Mouse (Mus musculus): ENCODE measurements at regions not wholly inside any gene's neighbourhood (a gene's known extent, or its start where the extent isn't known, plus 50 kb on each side); places are given as distances from the start of the nearest gene placed in this dataset.

- H3K4me2 ChIP-seq (ENCODE audit: insufficient read depth, low read depth, poor library complexity, severe bottlenecking), result no peak overlapping the region
- H3K27ac ChIP-seq (ENCODE audit: insufficient read depth, low read depth), result no peak overlapping the region
- no peaks in the 10 kb centered on the region for H3K27me3 ChIP-seq (replicated peaks)
- peaks cover 0 to 12% of the 10 kb centered on the region in 2 experiments; a peak in 2 of 4 replicates for H3K4me1 ChIP-seq (ENCODE audit: control insufficient read depth in 1 of 2, insufficient read depth in 2 of 2)
- dilution Hi-C loops (cut with MboI; ENCODE audit: extremely low pct_ligation_motif_present, extremely low pct_unique_long_range_greater_than_20kb, low sequenced_read_pairs), result no loop called here
- H3K9me3 ChIP-seq (replicated peaks; ENCODE audit: low read length), result no peaks in the 10 kb centered on the region
- no peak for DNase-seq (ENCODE audit: extremely low read depth)
- in situ Hi-C loops (cut with MboI; ENCODE audit: low pct_ligation_motif_present, low pct_unique_long_range_greater_than_20kb, low sequenced_read_pairs), result loop anchor here (25.0 kb wide), 1 partner anchor 409 kb away; no protein-coding TSS in a partner anchor
- H3K79me2 ChIP-seq (replicated peaks; ENCODE audit: control insufficient read depth, extremely low read depth, insufficient read depth, poor library complexity, severe bottlenecking), result no peaks in the 10 kb centered on the region
- TF ChIP-seq SMC3 (IDR thresholded peaks at IDR 0.05; ENCODE audit: low read depth, low read length) (no peak), ZMIZ1 (IDR thresholded peaks at IDR 0.05; ENCODE audit: low read depth, low read length) (no peak), NRF1 (IDR thresholded peaks at IDR 0.05; ENCODE audit: low read depth, low read length) (no peak), RAD21 (IDR thresholded peaks at IDR 0.05; ENCODE audit: low read depth, low read length) (no peak), IRF4 (IDR thresholded peaks at IDR 0.05; ENCODE audit: low read depth, low read length) (no peak), MAZ (IDR thresholded peaks at IDR 0.05; ENCODE audit: low read depth, low read length) (no peak), ZC3H11A (IDR thresholded peaks at IDR 0.05; ENCODE audit: low read depth, low read length) (no peak), ETS1 (conservative IDR thresholded peaks at IDR 0.05; ENCODE audit: low read depth, low read length) (no peak), ELF1 (IDR thresholded peaks at IDR 0.05; ENCODE audit: low read depth, low read length) (no peak), CHD2 (IDR thresholded peaks at IDR 0.05; ENCODE audit: low read length) (no peak), UBTF (IDR thresholded peaks at IDR 0.05; ENCODE audit: low read depth, low read length) (no peak), RCOR1 (conservative IDR thresholded peaks at IDR 0.05; ENCODE audit: low read depth, low read length) (no peak), MXI1 (IDR thresholded peaks at IDR 0.05; ENCODE audit: low read depth, low read length) (no peak), MAX (IDR thresholded peaks at IDR 0.05; ENCODE audit: low read length) (no peak), JUN (IDR thresholded peaks at IDR 0.05; ENCODE audit: insufficient read depth, low read depth, low read length) (no peak)
- H3K36me3 ChIP-seq (replicated peaks in 1 of 2; ENCODE audit: control insufficient read depth in 1 of 2, insufficient read depth in 1 of 2, low read length in 1 of 2), result no peaks in the 10 kb centered on the region
- H3K9ac ChIP-seq (ENCODE audit: insufficient read depth, low read depth), result no peak overlapping the region
- no peak overlapping the region for H3K4me3 ChIP-seq (replicated peaks in 1 of 3; ENCODE audit: low read depth in 2 of 3, low read length in 2 of 3, poor library complexity in 1 of 3)
Measured at GRCm38 (mm10) chr13:110978022-110978421, 276.8 kb upstream of the Actbl2 start.

- no peak for DNase-seq (ENCODE audit: extremely low read depth)
Measured at GRCm38 (mm10) chr13:110990677-110991076, 264.1 kb upstream of the Actbl2 start.

More at GRCm38 (mm10) chr13:110990677-110991076, 264.1 kb upstream of the Actbl2 start:
- no peaks in the 10 kb centered on the region for H3K27me3 ChIP-seq (replicated peaks)
- no peaks in the 10 kb centered on the region; a peak in 1 of 4 replicates for H3K4me1 ChIP-seq (ENCODE audit: control insufficient read depth in 1 of 2, insufficient read depth in 2 of 2)
- no peak overlapping the region for H3K4me2 ChIP-seq (ENCODE audit: insufficient read depth, low read depth, poor library complexity, severe bottlenecking)
- no peak overlapping the region for H3K4me3 ChIP-seq (replicated peaks in 1 of 3; ENCODE audit: low read depth in 2 of 3, low read length in 2 of 3, poor library complexity in 1 of 3)
- in situ Hi-C loops (cut with MboI; ENCODE audit: low pct_ligation_motif_present, low pct_unique_long_range_greater_than_20kb, low sequenced_read_pairs) (loop anchor here (25.0 kb wide), 1 partner anchor 397 kb away; no protein-coding TSS in a partner anchor), dilution Hi-C loops (cut with MboI; ENCODE audit: extremely low pct_ligation_motif_present, extremely low pct_unique_long_range_greater_than_20kb, low sequenced_read_pairs) (no loop called here)
- H3K27ac ChIP-seq (ENCODE audit: insufficient read depth, low read depth), result no peak overlapping the region
- H3K79me2 ChIP-seq (replicated peaks; ENCODE audit: control insufficient read depth, extremely low read depth, insufficient read depth, poor library complexity, severe bottlenecking), result no peaks in the 10 kb centered on the region
- TF ChIP-seq MAFK (IDR thresholded peaks at IDR 0.05; ENCODE audit: insufficient replicate concordance, low read length) (no peak), JUND (conservative IDR thresholded peaks at IDR 0.05; ENCODE audit: low read depth, low read length) (no peak), CTCF (conservative IDR thresholded peaks at IDR 0.05 in 1 of 2, IDR thresholded peaks at IDR 0.05 in 1 of 2; ENCODE audit: low read depth in 2 of 2, low read length in 2 of 2) (no peak), EP300 (IDR thresholded peaks at IDR 0.05; ENCODE audit: low read length) (no peak), USF2 (conservative IDR thresholded peaks at IDR 0.05; ENCODE audit: low read depth, low read length) (no peak), RCOR1 (conservative IDR thresholded peaks at IDR 0.05; ENCODE audit: low read depth, low read length) (no peak), IRF4 (IDR thresholded peaks at IDR 0.05; ENCODE audit: low read depth, low read length) (no peak), BHLHE40 (IDR thresholded peaks at IDR 0.05; ENCODE audit: low read depth, low read length) (no peak), POLR2AphosphoS2 (IDR thresholded peaks at IDR 0.05; ENCODE audit: low read depth, low read length) (no peak), ZNF384 (IDR thresholded peaks at IDR 0.05; ENCODE audit: low read depth, low read length) (no peak), PAX5 (IDR thresholded peaks at IDR 0.05; ENCODE audit: low read length) (no peak), GABPA (IDR thresholded peaks at IDR 0.05; ENCODE audit: insufficient replicate concordance, low read depth, low read length) (no peak), MYC (IDR thresholded peaks at IDR 0.05; ENCODE audit: low read depth, low read length) (no peak), MEF2A (IDR thresholded peaks at IDR 0.05; ENCODE audit: borderline replicate concordance, low read depth, low read length) (no peak), CHD1 (IDR thresholded peaks at IDR 0.05; ENCODE audit: low read depth, low read length) (no peak), ZKSCAN1 (IDR thresholded peaks at IDR 0.05; ENCODE audit: borderline replicate concordance, low read depth, low read length) (no peak)
- no peak overlapping the region for H3K9ac ChIP-seq (ENCODE audit: insufficient read depth, low read depth)
- no peaks in the 10 kb centered on the region for H3K9me3 ChIP-seq (replicated peaks; ENCODE audit: low read length)
- H3K36me3 ChIP-seq (replicated peaks in 1 of 2; ENCODE audit: control insufficient read depth in 1 of 2, insufficient read depth in 1 of 2, low read length in 1 of 2), result no peaks in the 10 kb centered on the region

Measured in CH12.LX (cell line).